Mouse (Mus musculus) stomach, embryonic 15.5 days (tissue): ENCODE data around the gene Cyp2j9. TPM values are rescaled to one million over a fixed set of nuclear protein-coding genes. Genes with fewer than 3 reads are reported as not detected.
"Not testable (repeated sequence)": the region's sequence is repeated elsewhere in the genome, so short reads cannot be mapped to it uniquely, and the experiment has no call there.

Experiments
- ATAC-seq: fragments of 200-750 bp; cut with Nextera tagmentation; 2 replicates; pipeline ENCODE4 v1.8.0; 2017; ENCODE audit warnings: low read depth, moderate number of reproducible peaks, moderate TSS enrichment; ENCODE audit not compliant: insufficient read depth, low FRiP score
- H3K27ac ChIP-seq: fragments of 300-500 bp; sonication (generic); 2 replicates; pipeline ENCODE4 v1.5.1; 2015; ENCODE audit warnings: mild to moderate bottlenecking, inconsistent platforms
- H3K27me3 ChIP-seq: fragments of 300-500 bp; sonication (generic); replicated peaks from 2 replicates; pipeline ENCODE4 v1.6.1; 2015; ENCODE audit warnings: inconsistent platforms
- H3K36me3 ChIP-seq: fragments of 300-500 bp; sonication (generic); 2 replicates; pipeline ENCODE4 v1.6.1; 2015; ENCODE audit warnings: inconsistent platforms
- H3K4me1 ChIP-seq: fragments of 300-500 bp; sonication (generic); 2 replicates; pipeline ENCODE4 v1.6.1; 2015; ENCODE audit warnings: inconsistent platforms
- H3K4me2 ChIP-seq: fragments of 300-500 bp; sonication (generic); 2 replicates; pipeline ENCODE4 v1.6.1; 2015; ENCODE audit warnings: mild to moderate bottlenecking, inconsistent platforms
- H3K4me3 ChIP-seq: fragments of 300-500 bp; sonication (generic); replicated peaks from 2 replicates; pipeline ENCODE4 v1.5.1; 2015; ENCODE audit warnings: inconsistent platforms
- H3K9ac ChIP-seq: fragments of 300-500 bp; sonication (generic); 2 replicates; pipeline ENCODE4 v1.6.1; 2015; ENCODE audit warnings: inconsistent platforms
- H3K9me3 ChIP-seq: fragments of 300-500 bp; sonication (generic); 2 replicates; pipeline ENCODE4 v1.6.1; 2016; ENCODE audit warnings: inconsistent platforms
- WGBS: fragments of 180-500 bp; shearing (Covaris S2); methylation state at CpG from one replicate; pipeline ENCODE4 v1.1.7; 2015; 5-methylcytosine and 5-hydroxymethylcytosine counted together
- polyA plus RNA-seq: library from polyadenylated mRNA; unstranded; fragments of >200 nt; fragmentation: Nextera tagmentation; extraction: Ambion mirVana; gene quantifications from 2 replicates; pipeline ENCODE4 v1.2.1, GENCODE M21; 2015

Cyp2j9 gene
- polyA plus RNA-seq = 4.8 and 6.7 TPM in 2 replicates

DNA sequence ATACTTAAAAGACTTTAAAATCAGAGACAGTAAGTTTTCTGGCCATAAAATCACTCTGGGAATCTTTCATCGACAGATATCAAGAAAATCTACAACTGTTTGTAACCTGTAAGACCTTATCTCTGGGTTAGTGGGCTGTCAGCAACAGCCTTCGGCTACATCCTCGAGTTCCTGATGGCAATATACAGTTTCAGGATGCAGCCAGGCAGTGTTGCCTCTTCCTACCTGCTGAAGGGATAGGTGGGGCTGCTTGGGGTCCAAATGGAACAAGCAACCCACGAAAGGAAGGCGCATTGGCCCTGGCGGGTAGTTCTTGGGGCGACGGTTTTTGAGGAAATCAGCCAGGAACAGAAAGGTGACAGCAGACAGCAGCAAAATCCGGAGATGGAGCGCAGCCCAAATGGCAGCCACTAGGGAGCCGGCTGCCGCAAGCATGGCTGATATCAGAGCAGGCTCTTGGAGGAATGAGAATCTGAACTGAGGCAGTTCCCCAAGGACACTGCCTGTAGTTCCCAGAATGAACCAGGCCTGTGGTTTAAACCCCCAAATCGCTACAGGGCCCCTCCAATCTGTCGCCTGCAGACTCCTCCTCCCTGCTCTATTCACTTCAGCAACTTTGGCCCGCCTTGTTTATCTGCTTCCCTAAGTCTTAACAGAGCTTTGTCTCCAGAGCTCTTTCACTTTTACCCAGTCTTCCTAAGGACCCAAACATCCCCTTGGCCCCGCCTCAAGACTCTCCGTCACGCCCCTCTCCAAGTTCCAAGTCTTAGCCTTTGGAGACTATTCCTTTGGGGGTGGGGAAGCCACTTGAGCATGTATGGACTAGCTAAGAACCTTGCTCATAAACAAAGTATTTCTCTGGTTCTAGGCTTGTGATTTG is at the start of gene Cyp2j9:
TSS of gene Cyp2j9 (minus strand) at position 668 of the 880 bp plus-strand sequence.
- no peaks in the 10 kb centered on the region for H3K4me1 ChIP-seq
- H3K27me3 ChIP-seq = no peaks in the 10 kb centered on the region
- no peaks in the 10 kb centered on the region for H3K36me3 ChIP-seq
- peak within 1 kb of the TSS; percentile 42 for H3K4me3 ChIP-seq
- peak; percentile 93 for ATAC-seq
- peak within 1 kb of the TSS; percentile 78 for H3K4me2 ChIP-seq
- peak within 1 kb of the TSS; percentile 3; the same call in 1 of the 2 replicates for H3K9ac ChIP-seq
- H3K27ac ChIP-seq = peak within 1 kb of the TSS; percentile 88
- no peaks in the 10 kb centered on the region for H3K9me3 ChIP-seq
- 5% methylated on average over 18 of the region's 18 CpGs for WGBS

DNA sequence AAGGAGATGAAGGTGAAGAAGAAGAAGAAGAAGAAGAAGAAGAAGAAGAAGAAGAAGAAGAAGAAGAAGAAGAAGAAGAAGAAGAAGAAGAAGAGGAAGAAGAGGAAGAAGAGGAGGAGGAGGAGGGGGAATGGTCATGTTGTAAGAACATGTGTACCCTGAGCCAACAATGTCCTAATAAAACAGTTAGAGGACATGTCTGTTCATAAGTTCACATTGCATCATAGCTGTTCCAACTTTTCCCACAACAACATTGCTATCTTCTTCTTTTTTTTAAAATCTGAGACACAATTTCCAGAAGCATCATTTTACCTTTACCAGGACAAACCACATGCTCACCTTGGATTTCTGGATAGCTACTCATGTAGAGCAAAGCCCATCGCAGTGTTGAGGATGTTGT is 44.1 kb upstream of the Cyp2j9 start:
- no peak overlapping the region for H3K27ac ChIP-seq
- H3K4me3 ChIP-seq = no peak overlapping the region
- no peaks in the 10 kb centered on the region for H3K4me1 ChIP-seq
- no peak for ATAC-seq
- no peak overlapping the region for H3K9ac ChIP-seq
- H3K9me3 ChIP-seq = no peaks in the 10 kb centered on the region
- no peaks in the 10 kb centered on the region for H3K27me3 ChIP-seq
- no peaks in the 10 kb centered on the region for H3K36me3 ChIP-seq
- 74% methylated on average over 1 of the region's 1 CpGs for WGBS
- H3K4me2 ChIP-seq = no peak overlapping the region

DNA sequence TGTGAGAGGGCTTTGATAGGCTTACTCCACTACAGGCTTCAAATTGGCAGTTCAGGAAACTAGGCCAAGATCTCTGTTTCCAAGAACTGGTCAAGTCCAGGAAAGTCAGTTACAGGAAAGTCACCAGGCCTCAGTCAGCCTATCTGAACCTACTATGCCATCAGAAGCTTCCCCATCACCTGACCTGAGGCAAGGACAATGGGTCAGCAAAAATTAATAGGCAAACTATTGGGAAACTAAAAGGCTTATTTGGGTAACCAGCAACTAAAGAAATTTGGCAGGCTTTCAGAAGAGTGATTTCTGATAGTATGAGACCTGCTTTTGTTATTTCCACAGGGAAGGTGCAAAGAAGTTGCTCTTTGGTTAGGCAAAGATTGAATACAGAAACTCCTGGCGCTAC is 31.1 kb upstream of the Cyp2j9 start:
- H3K4me3 ChIP-seq = no peak overlapping the region
- no peaks in the 10 kb centered on the region for H3K36me3 ChIP-seq
- no peaks in the 10 kb centered on the region for H3K9me3 ChIP-seq
- H3K27me3 ChIP-seq = no peaks in the 10 kb centered on the region
- no peak overlapping the region for H3K9ac ChIP-seq
- no peak overlapping the region for H3K27ac ChIP-seq
- 85% methylated on average over 1 of the region's 1 CpGs for WGBS
- H3K4me2 ChIP-seq = no peak overlapping the region
- H3K4me1 ChIP-seq = no peaks in the 10 kb centered on the region
- ATAC-seq = no peak

DNA sequence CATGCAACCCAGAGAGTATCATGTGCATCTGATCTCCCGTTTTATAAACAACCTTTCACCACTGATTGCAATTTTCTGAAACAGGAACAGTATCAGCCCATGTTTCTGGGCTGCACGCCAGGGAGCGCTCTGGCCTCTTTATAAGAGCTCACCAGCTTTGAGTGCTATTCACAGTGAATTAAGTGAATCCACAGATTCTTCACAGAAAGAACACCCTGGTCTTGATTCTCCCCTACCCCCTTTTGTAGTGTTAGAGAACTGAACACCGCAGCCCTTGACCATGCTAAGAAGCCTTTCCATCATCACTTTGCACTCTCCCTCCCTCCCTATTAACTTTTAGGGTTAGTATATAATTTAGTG is 393 bp upstream of the Cyp2j9 start:
- ATAC-seq = peak; percentile 63
- Histone ChIP-seq H3K9ac (no peak overlapping the region), H3K36me3 (no peaks in the 10 kb centered on the region), H3K4me3 (peak overlapping the region; percentile 42), H3K27me3 (no peaks in the 10 kb centered on the region), H3K27ac (peak overlapping the region; percentile 88), H3K4me2 (peak overlapping the region; percentile 78), H3K4me1 (no peaks in the 10 kb centered on the region), H3K9me3 (no peaks in the 10 kb centered on the region)
- 30% methylated on average over 4 of the region's 4 CpGs for WGBS

DNA sequence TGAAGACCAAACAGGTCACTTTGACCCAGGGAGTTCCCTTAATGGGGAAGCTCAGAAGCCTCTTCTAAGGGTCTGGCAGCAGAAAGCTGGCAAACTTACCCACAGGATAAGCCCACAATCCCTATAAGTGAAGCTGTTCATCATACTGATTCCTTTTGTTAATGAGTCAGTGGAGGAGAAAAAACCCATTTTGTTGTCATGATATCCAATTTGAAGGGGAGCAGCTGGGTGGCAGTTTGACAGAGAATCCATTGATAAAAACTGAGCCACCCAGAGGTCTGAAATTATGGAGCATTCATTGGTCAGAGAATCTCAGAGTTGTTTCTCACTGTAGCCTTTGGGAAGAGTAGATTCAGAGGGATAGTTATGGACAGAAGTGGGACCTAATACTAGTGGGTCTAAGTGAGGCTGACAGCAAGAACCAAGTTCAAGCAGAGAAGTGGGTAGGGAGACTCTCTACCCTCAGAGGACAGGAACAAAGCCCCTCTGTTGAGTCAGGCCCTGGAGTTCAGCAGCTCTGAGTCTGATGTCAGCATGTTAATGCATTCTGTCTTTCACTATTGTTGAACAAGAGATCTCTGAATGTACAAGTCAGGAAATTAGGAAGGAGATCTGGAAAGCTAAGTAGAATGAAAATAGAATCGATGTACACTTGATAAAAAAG is 9.8 kb downstream of the Cyp2j9 start:
- H3K4me1 ChIP-seq = no peaks in the 10 kb centered on the region
- H3K27me3 ChIP-seq = no peaks in the 10 kb centered on the region
- no peak overlapping the region for H3K4me3 ChIP-seq
- no peaks in the 10 kb centered on the region for H3K36me3 ChIP-seq
- 71% methylated on average over 1 of the region's 1 CpGs for WGBS
- no peak for ATAC-seq
- H3K4me2 ChIP-seq = no peak overlapping the region
- no peak overlapping the region for H3K27ac ChIP-seq
- H3K9me3 ChIP-seq = no peaks in the 10 kb centered on the region
- no peak overlapping the region for H3K9ac ChIP-seq

DNA sequence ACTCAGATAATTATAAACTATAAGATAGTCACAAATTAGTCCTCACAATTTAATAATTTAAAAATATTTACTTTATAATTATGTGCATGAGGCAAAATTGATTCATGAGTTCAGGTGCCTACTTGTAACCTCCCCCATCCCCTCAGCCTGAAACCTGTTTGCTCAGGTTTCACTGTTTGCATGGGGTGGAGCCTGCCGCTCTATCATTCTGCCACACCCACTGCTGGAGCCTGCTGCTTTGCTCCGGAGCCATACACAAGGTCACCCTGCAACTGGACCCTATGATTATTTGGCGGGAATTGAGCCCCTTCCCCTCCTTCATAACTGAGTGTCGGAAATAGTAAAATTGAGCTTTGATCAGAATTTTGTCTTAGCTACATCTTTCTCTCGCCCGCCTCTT is 11.0 kb downstream of the Cyp2j9 start:
- H3K9me3 ChIP-seq, H3K36me3 ChIP-seq, H3K4me3 ChIP-seq, H3K4me1 ChIP-seq, H3K4me2 ChIP-seq, H3K27ac ChIP-seq, H3K9ac ChIP-seq, H3K27me3 ChIP-seq: not testable (repeated sequence)
- 53% methylated on average over 6 of the region's 6 CpGs for WGBS
- ATAC-seq = peak; percentile 84

DNA sequence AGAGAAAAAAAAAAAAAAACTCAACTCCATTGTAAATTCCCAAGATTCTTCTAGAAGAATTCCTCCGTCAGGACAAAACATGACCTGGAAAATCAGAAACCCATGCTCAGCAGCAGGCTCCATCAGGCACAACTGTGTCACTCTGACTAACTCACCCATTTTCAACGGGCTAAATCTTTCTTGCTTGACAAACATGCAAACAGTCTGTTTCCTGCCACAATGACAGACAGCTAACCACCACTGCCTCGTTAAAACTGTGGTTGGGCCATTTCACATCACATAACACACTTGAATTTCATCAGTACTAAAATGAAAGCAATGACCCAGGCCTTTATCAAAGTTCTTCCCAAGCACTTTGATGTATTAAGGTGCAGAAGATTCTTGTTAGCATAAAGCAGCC is 21.9 kb downstream of the Cyp2j9 start:
- 43% methylated on average over 3 of the region's 3 CpGs for WGBS
- Histone ChIP-seq H3K4me1 (no peaks in the 10 kb centered on the region), H3K4me3 (no peak overlapping the region), H3K27me3 (no peaks in the 10 kb centered on the region), H3K9me3 (no peaks in the 10 kb centered on the region), H3K9ac (no peak overlapping the region), H3K27ac (no peak overlapping the region), H3K36me3 (no peaks in the 10 kb centered on the region), H3K4me2 (no peak overlapping the region)
- no peak for ATAC-seq

DNA sequence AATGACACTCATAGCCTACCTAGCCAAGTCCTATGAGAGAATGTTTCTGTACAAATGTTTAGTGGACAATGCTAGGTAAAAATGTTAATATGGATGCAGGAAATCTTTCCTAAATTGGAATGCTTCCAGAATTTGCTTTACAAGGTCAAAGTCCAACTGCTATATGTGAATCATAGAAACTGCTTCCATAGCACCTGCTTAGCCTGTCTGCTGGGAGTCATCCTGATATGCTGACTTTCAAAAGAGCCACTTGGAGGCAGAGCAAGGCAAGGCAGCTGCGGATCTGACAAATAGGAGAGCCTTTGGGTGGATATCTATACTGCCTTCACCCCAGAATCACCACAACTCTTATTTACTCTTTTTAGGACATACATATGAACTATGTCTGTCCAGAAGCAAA is 23.4 kb downstream of the Cyp2j9 start:
- Histone ChIP-seq H3K4me1 (no peaks in the 10 kb centered on the region), H3K9me3 (no peaks in the 10 kb centered on the region), H3K4me2 (no peak overlapping the region), H3K27ac (no peak overlapping the region), H3K9ac (no peak overlapping the region), H3K4me3 (no peak overlapping the region), H3K27me3 (no peaks in the 10 kb centered on the region), H3K36me3 (no peaks in the 10 kb centered on the region)
- ATAC-seq = peak; percentile 70; the same call in 1 of the 2 replicates
- 67% methylated on average over 1 of the region's 1 CpGs for WGBS

DNA sequence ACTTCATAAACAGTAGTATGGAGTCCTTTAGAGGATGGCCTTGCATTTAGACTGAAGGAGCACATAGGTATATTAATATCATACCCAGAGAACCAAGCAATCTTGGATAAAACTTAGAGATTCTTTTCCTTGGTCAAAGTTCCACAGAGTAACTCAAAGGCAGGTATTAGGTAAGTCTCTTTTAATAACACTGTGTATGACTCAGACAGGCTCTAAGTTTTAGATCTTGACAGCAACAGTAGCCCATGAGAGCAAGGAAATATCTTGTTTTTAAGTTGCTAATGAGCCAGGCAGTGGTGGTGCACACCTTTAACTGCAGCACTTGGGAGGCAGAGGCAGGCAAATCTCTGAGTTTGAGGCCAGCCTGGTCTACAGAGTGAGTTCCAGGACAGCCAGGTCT is 25.6 kb downstream of the Cyp2j9 start:
- Histone ChIP-seq H3K27me3 (no peaks in the 10 kb centered on the region), H3K9me3 (no peaks in the 10 kb centered on the region), H3K4me2 (no peak overlapping the region), H3K36me3 (no peaks in the 10 kb centered on the region), H3K4me3 (no peak overlapping the region), H3K9ac (no peak overlapping the region), H3K27ac (no peak overlapping the region), H3K4me1 (no peaks in the 10 kb centered on the region)
- no peak for ATAC-seq

DNA sequence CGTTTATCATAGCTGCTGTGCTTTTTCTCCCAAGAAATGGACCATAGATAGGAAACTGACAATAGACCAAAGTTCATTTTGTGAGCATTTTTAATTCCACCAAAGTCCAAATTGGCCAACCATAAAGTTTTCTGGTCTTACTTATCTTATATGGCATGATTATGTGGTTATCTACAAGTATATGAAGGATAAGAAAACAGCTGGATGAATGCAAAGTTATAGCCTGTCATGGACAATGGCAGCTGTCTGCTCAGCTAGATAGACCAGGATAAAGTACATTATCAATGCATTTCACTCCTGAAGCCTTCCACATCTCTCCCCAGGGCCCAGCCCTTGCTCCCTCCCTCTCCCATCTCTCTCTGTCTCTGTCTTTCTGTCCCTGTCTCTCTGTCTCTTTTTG is 30.9 kb downstream of the Cyp2j9 start:
- ATAC-seq = no peak
- H3K9me3 ChIP-seq = no peaks in the 10 kb centered on the region
- WGBS = 88% methylated on average over 1 of the region's 1 CpGs
- H3K27ac ChIP-seq = no peak overlapping the region
- no peak overlapping the region for H3K4me2 ChIP-seq
- no peaks in the 10 kb centered on the region for H3K4me1 ChIP-seq
- no peaks in the 10 kb centered on the region for H3K36me3 ChIP-seq
- H3K27me3 ChIP-seq = no peaks in the 10 kb centered on the region
- H3K9ac ChIP-seq = no peak overlapping the region
- no peak overlapping the region for H3K4me3 ChIP-seq

DNA sequence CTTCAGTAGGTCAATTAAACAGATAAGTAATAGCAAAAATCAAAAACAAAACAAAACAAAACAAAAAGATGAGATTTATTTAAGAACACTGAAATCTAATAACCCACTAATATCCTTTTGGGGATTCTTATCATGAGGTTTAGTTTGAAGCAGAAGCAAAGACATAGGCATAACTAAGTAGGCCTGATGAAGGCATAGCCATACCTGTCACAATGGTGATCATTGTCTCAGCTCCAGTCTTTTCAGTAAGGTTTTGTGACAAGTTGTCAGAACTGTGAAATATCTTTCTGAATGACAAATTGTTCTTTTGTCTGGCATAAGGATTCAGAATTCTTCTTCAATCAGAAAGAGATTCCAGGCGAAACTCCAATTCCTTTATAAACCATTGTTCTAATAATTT is 31.6 kb downstream of the Cyp2j9 start:
- Histone ChIP-seq H3K27ac (no peak overlapping the region), H3K4me1 (no peaks in the 10 kb centered on the region), H3K36me3 (no peaks in the 10 kb centered on the region), H3K9ac (no peak overlapping the region), H3K27me3 (no peaks in the 10 kb centered on the region), H3K4me2 (no peak overlapping the region), H3K4me3 (no peak overlapping the region), H3K9me3 (no peaks in the 10 kb centered on the region)
- no peak for ATAC-seq
- WGBS = 83% methylated on average over 1 of the region's 1 CpGs

DNA sequence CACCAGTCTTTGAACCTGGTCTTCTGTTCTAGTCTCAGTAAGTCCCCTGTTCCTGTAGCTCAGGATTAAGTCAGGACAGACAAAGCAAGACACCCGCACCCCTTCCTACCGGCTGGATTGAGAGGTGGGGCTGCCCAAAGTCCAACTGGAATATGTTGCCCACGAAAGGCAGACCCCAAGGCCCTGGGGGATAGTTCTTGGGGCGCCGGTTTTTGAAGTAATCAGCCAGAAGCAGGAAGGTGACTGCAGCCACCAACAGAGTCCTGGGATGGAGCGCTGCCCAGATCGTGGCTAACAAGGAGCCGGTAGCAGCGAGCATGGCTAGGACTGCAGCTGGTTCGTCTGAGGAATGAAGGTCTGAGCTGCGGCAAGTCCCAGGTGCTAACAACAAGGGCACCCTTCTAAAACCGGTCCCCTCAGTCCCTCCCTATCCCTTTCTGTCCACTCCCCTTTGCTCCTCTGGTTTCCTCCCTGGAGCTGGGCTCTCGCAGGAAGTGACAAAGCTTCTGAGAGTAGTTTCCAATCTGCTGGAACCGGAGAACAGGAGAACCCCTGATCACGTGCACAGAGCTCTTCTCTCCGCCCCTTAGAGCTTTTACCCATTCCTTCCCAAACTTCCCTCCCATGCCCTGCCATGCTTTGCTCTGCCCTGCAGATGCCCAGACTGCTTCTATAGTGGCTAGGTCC is 38.1 kb downstream of the Cyp2j9 start, which contains the start of gene Cyp2j6:
TSS of gene Cyp2j6 (minus strand) at position 529 of the 687 bp plus-strand sequence.
- Histone ChIP-seq H3K4me3 (peak within 1 kb of the TSS; percentile 65), H3K36me3 (no peaks in the 10 kb centered on the region), H3K9me3 (no peaks in the 10 kb centered on the region), H3K4me1 (no peaks in the 10 kb centered on the region), H3K27ac (peak within 1 kb of the TSS; percentile 71), H3K9ac (peak within 1 kb of the TSS; percentile 49; the same call in 1 of the 2 replicates), H3K27me3 (no peaks in the 10 kb centered on the region), H3K4me2 (peak within 1 kb of the TSS; percentile 67)
- 2% methylated on average over 16 of the region's 16 CpGs for WGBS
- peak; percentile 93 for ATAC-seq
